Mouse (Mus musculus) liver (tissue): ENCODE data around the gene Myzap.

Source experiments
- DNase-seq: peaks from one replicate; pipeline ENCODE4 v3.0.0-alpha.2; 2020; ENCODE audit warnings: mixed read lengths

Myzap gene

GRCm38 (mm10) chr9:71596888-71597287, 4.7 kb upstream of the Myzap start:
- no peak for DNase-seq

DNA sequence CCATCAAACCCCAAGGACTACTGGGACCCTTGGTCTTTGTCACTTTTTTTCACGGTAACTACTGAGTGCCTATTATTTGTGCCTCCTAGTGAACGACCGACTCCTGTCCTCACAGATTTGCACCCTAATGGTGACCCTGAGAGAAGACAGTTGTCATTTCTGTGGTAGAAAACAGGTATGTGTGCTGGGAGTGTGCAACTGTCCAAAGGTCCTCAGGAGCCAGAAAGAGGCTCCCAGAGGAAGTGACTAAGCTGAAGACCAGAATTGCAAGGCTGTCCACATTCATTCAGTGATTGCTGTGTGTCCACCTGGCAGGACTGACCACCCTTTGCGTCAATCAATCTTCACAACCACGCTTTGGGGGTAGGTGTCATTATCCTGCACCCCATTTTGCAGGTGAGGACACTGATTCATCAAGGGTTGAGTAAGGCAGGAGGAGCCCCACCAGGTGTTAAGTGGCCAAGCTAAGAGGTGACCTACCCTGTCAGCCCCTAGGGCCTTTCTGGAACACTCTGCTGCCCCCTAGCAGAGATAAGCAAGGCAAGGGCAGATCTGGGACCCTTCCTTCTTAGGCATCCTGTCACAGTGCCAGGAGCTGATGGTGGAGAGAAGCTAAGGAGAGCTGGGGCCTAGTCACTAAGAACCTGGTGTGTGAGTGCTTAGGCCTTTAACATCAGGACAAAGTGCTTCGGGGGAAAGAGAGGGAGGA, 571 bp upstream of the Myzap start:
- DNase-seq, result no peak

- no peak for DNase-seq
These were observed 1.1 kb downstream of the Myzap start for GRCm38 (mm10) chr9:71591106-71591505.

DNA sequence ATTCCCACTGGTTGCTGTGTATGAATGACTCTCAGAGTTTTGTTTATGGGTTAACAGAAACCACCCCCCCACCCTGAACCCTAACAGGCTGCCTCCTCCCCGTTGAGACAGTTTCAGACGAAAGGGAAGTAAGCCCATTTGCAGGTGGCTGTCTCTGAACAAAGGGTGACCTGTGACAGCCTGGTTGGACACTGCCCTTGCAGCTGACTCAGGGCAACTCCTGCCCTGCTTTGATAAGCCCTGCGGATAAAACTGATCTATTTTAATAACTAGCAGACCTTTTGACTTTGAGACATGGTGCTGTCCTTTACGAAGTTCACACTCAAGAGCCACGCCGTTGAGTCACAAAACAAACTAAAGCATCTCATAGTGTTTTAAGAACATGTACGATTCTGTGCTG, 2.4 kb downstream of the Myzap start:
- DNase-seq, result no peak

DNA sequence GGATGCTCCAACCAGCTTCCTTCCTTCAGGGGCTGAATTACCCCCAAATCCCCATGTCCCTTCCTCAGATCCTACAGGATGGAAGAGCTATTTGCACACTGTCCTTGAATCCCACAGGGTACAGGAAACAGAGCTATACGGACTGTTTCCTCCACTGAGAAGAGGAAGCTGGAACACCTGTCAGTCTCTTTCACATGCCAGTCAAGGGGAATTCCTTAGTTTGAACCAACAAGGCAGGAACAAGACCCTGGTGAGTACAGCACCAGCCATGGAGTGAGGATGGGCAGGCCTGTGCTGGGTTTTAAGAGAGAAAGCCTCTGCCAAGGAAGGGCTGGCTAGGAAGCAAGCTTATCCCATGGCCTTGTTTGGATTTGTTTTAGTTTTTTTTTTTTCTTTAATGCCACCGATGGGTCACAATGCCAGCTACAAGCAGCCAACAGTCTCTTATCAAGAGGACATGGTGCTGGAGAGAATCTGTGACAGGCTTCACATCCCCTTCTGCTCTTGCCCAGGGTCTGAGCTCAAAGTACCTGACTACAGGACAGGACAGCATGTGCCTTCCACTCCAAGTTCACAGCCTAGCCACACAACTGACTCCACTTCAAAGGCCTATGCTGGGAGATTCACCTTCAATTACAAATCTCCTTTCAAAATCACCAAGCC, 3.1 kb downstream of the Myzap start:
- DNase-seq, result no peak

DNA sequence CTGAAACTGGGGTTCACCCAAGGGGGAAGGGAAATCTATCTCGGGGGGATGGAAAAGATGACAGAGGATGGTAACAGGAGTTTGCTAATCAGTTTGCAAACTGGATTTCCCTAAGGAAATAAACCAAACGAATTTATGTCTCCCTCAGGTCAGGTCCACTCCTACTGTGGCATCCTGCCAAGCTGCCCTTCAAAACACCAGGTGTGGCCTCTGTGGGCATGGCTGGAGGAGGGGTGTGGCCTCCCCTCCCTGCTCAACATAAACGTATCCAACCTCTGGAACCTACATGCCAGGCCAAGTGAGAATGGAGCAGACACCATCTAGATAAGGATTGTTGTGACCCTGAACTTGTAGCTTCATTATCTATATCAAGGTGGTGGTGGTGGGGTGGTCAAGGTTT, 5.8 kb downstream of the Myzap start:
- no peak for DNase-seq

GRCm38 (mm10) chr9:71582771-71583170, 9.4 kb downstream of the Myzap start:
- DNase-seq, result no peak

- DNase-seq, result no peak
These were observed 13.1 kb downstream of the Myzap start for GRCm38 (mm10) chr9:71578896-71579564.

DNA sequence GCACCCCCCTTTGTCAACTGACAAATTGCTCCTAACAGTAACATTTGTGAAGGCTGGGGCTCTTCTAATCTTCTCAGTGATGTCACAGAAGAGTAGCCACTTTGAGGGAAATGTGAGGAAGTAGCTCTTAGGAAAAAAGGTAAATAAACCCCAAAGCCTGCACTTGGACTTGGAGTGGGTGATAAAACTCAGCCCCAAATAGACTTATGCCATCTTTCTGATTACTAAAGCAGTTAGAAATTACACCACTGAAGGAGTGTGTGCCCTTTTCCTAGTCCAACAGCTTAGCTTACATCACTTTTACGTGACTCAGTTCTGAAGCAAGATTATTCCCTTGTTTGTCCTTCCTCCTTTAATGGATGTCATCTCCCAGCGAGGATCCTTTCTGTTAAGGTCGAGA, 17.7 kb downstream of the Myzap start:
- no peak for DNase-seq

DNA sequence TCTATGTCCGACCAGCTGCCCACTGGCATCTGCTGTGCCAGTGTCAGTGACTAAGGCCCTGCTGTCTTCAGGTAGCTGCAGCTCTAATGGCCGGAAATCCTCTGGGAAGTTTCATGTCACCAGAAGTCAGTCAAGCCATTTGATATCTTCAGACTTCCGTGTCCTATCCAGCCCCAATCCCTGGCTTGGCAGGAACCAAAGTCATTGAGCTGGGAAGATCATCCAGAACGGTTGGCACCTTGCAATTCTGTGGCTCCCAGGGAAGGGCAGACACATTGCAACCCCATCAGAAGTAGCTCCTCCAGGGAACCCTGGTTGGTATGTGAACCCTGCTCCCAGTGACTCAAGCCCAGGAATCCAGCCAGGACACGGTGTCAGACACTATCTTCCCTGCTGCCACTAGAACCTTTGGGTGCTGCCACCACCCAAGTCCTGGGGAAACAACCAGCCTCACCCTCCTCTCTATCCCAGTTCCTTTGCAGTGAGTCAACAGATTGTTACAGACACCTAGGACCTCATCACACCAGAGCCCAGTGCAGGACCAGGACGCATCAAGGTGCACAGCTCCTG, 18.3 kb downstream of the Myzap start:
- DNase-seq, result no peak

- no peak for DNase-seq
These were observed 21.0 kb downstream of the Myzap start for GRCm38 (mm10) chr9:71571150-71571633.

DNA sequence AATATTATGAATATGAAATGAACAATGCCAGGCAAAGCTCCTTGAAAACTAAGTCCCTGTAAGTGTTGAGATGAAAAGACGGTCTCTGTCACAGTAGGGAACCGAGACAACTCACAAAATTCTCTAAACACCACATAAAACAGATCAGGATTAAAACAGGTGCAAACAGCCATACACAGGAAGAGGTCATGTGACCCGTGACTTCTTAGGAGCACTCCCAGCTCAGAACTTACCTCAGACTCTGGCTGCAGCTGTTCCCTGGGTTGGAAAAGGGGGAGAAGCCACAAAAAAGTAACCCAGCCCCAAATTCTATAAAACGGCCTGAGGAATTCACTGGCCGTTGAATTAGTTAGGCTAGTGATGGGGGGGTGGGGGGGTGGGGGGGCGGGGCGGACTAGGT, 22.0 kb downstream of the Myzap start:
- DNase-seq, result no peak

DNA sequence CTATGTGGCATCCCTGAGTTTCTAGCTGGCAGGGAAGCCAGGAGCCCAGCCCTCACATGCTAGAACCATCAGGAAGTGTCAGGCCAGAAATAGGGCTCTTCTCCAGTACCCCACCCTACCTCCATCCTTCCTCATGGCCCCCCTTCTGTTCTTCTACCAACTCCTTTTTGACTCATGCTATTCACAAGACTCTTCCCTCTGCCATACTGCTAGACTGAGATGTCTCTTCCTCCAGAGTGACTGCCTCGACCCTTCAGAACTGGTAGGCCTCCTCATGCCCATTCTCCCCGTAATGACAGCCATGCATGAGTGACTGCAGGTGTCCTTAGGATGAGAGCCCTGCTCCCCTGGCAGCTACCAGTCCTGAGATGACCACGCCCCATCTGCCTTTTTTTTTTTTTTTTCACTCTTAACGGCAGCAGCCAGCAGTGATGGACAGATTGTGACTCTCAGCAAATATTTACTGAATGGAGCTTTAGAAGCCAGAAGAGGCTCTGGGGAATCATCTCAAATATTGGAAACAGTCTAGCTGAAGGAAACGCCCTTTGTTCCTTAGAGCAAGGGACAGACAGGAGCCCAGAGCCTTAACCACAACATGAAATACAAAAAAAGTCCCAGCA, 23.7 kb downstream of the Myzap start:
- no peak for DNase-seq

- no peak for DNase-seq
These were observed 24.8 kb downstream of the Myzap start for GRCm38 (mm10) chr9:71567391-71567790.

- DNase-seq, result no peak
These were observed 25.4 kb downstream of the Myzap start for GRCm38 (mm10) chr9:71566763-71567162.

DNA sequence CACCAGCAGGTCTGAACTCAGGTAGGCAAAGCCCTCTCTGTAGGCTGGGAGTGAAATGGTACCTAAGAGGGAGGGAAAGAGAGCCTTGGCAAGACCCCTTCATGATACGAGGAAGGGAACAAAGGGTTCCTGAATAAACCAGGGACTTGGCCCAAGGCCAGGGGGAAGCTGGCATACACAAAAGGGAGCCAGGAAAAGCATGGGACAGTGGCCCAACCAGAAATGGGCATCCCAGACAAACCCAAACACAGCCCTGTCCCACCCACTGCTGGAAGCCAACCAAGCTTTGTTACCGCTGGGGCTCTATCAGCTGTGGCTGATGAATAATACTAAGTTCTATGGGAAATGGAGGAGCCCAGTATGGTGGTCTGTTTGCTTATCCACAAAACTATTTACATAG, 34.4 kb downstream of the Myzap start:
- DNase-seq, result no peak

GRCm38 (mm10) chr9:71554001-71554400, 38.2 kb downstream of the Myzap start:
- no peak for DNase-seq

DNA sequence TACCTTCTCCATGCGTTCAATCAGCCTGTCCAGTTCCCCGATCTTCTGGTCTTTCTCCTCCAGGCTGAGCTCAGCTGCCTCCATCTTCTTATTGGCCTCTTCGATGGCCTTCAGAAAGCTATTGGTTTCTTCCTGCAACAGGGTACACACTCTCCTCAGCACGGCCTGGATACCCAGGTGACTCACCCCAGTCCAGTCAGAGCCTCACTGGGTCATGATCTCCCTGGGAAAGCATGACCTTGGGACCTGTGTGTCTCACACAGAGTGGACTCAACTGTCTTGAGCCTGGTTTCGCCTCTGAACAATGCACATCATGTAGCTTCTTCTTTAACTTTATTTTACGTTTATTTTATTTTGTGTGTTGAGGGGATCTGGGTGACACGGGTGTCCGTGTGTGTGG, 42.0 kb downstream of the Myzap start:
- no peak for DNase-seq

- no peak for DNase-seq
These were observed 44.4 kb downstream of the Myzap start for GRCm38 (mm10) chr9:71547704-71548275.

DNA sequence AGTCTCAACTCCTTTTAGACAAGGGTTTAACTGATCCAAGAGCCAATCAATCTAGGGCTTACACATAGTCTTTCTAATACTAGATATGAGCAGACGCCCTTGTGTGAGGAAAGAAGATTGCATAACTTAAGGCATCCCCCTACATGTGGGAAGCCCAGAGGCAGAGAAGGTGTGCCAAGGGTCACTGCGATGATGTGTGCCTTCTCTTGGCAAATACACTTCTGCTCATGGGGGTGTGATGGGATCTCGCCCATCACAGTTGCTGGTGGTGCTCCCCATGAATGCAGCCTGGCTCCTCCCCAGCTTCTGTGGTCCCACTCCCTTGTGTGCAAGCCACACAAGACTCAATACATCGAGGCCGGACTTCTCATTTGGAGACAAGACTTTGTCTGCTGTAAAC, 47.3 kb downstream of the Myzap start:
- DNase-seq, result no peak

DNA sequence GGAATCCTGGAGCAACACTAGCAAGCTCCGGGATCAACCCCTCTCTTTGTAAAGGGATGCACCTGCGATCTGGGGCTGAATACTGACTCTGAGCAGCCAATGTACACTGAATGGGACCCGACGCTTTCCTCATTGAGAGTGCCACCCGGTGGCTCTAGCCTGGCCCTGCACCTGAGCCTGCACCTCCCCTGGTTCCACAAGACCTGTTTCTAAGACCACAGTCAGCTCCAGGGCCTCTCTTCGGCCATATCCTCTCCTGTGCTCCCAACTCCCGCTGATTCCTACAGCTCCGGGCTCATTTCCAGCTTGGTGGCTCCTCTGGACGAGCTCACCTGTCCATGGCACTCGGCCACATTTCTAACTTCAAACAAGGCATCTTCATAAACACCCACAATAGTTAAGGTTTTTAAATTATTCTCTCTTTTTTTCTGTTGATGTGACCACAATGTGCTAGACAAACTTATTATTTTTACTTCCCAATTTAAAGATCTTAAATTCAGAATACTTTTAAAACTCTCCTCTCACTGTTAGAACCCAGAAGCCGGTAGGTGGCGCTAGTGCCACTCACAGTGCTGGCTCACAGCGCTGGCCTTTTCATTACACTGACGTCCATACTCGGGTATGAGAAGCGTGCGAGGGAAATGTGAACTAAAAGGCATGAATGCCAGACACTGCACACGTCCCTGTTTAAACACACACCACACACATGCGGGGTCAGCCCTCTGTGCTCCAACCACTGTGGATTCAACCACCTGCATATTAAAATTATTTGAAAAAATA, 48.5 kb downstream of the Myzap start:
- DNase-seq, result peak; percentile 79

- DNase-seq, result no peak
These were observed 49.9 kb downstream of the Myzap start for GRCm38 (mm10) chr9:71542292-71542691.
